Mouse (Mus musculus) left cerebral cortex, adult 2 months (tissue): ENCODE data around the gene Olfm1. TPM values are rescaled to one million over a fixed set of nuclear protein-coding genes. Genes with fewer than 3 reads are reported as not detected.

Source experiments
- DNase-seq, 2 experiments: peaks; one replicate each; pipeline ENCODE4 v3.0.0; 2021 to 2022; ENCODE audit warnings: low spot score in 2 of 2, mixed read lengths in 1 of 2; ENCODE audit errors: extremely low spot score in 1 of 2
- H3K27ac ChIP-seq: fragments of 200-600 bp; 2 replicates; pipeline ENCODE4 v1.8.1; 2022
- H3K4me3 ChIP-seq: fragments of 200-600 bp; 2 replicates; pipeline ENCODE4 v1.8.1; 2022
- CTCF ChIP-seq: fragments of 200-600 bp; IDR thresholded peaks from 2 replicates; pipeline ENCODE4 v1.8.1; 2022; ENCODE audit warnings: antibody characterized with exemption, mild to moderate bottlenecking, moderate library complexity
- intact Hi-C: fragments of 180-260 bp; cut with DNase I; formaldehyde crosslinking; loops from one replicate; pipeline ENCODE4 v1.15.1; 2025
- total RNA-seq, 2 experiments: library from RNA; stranded (reverse); gene quantifications; 2 replicates each; pipeline ENCODE4 v1.2.3; 2021

Gene Olfm1
- total RNA-seq, 2 experiments from 2014 or later = 1,521 to 1,595 TPM

- H3K27ac ChIP-seq = peak overlapping the region; percentile 40; the same call in 1 of the 2 replicates
- DNase-seq = no peak
- H3K4me3 ChIP-seq = no peak overlapping the region
- intact Hi-C loops = no loop called here
- no peak for TF ChIP-seq CTCF
Observed at GRCm38 (mm10) chr2:28173225-28174141, 19.3 kb upstream of the Olfm1 start.

GRCm38 (mm10) chr2:28174441-28174840 is 18.4 kb upstream of the Olfm1 start:
- H3K4me3 ChIP-seq = no peak overlapping the region
- no peak for DNase-seq
- intact Hi-C loops = no loop called here
- peak overlapping the region; percentile 40; the same call in 1 of the 2 replicates for H3K27ac ChIP-seq
- TF ChIP-seq CTCF = no peak

- no peak overlapping the region for H3K27ac ChIP-seq
- no peak for TF ChIP-seq CTCF
- no peak overlapping the region for H3K4me3 ChIP-seq
- no peak for DNase-seq
- intact Hi-C loops = no loop called here
Observed at GRCm38 (mm10) chr2:28178600-28178999, 14.2 kb upstream of the Olfm1 start.

GRCm38 (mm10) chr2:28180053-28180452 is 12.7 kb upstream of the Olfm1 start:
- DNase-seq = no peak
- H3K4me3 ChIP-seq = no peak overlapping the region
- no peak overlapping the region for H3K27ac ChIP-seq
- TF ChIP-seq CTCF = no peak
- intact Hi-C loops = no loop called here

- DNase-seq = peak in 1 of 2 experiments; percentile 14
- Histone ChIP-seq H3K27ac (no peak overlapping the region), H3K4me3 (no peak overlapping the region)
- intact Hi-C loops = no loop called here
- no peak for TF ChIP-seq CTCF
Observed at GRCm38 (mm10) chr2:28188398-28188944, 4.3 kb upstream of the Olfm1 start.

GRCm38 (mm10) chr2:28193690-28194087 is 897 bp downstream of the Olfm1 start:
- peak in 1 of 2 experiments; percentile 49 for DNase-seq
- Histone ChIP-seq H3K4me3 (peak overlapping the region; percentile 83), H3K27ac (peak overlapping the region; percentile 97)
- intact Hi-C loops = loop anchor here (1.0 to 10.0 kb wide), 5 partner anchors 71 to 649 kb away; no protein-coding TSS in a partner anchor
- no peak for TF ChIP-seq CTCF

GRCm38 (mm10) chr2:28194962-28195617 is 2.3 kb downstream of the Olfm1 start:
- Histone ChIP-seq H3K4me3 (peak overlapping the region; percentile 83), H3K27ac (peak overlapping the region; percentile 97)
- peak in 1 of 2 experiments; percentile 14 for DNase-seq
- TF ChIP-seq CTCF = no peak
- intact Hi-C loops = loop anchor here (5.0 to 10.0 kb wide), 3 partner anchors 73 to 650 kb away; no protein-coding TSS in a partner anchor

- no peak for TF ChIP-seq CTCF
- no peak for DNase-seq
- Histone ChIP-seq H3K4me3 (peak overlapping the region; percentile 83), H3K27ac (peak overlapping the region; percentile 97)
- intact Hi-C loops = loop anchor here (10.0 kb wide), 1 partner anchor 651 kb away; no protein-coding TSS in a partner anchor
Observed at GRCm38 (mm10) chr2:28195726-28196125, 2.9 kb downstream of the Olfm1 start.

GRCm38 (mm10) chr2:28201441-28201841 is 8.6 kb downstream of the Olfm1 start:
- no peak for TF ChIP-seq CTCF
- DNase-seq = no peak
- intact Hi-C loops = loop anchor here (5.0 kb wide), 3 partner anchors 219 to 429 kb away; no protein-coding TSS in a partner anchor
- Histone ChIP-seq H3K4me3 (no peak overlapping the region), H3K27ac (peak overlapping the region; percentile 78)

GRCm38 (mm10) chr2:28204167-28204566 is 11.4 kb downstream of the Olfm1 start:
- peak; percentile 99 for TF ChIP-seq CTCF
- Histone ChIP-seq H3K4me3 (0 out of 2 replicates have a peak overlapping the region, but pooled peaks have one; percentile 18), H3K27ac (peak overlapping the region; percentile 50)
- intact Hi-C loops = loop anchor here (1.0 to 5.0 kb wide), 5 partner anchors 101 to 432 kb away; no protein-coding TSS in a partner anchor
- peak; percentile 91 to 97 for DNase-seq

GRCm38 (mm10) chr2:28204677-28205466 is 12.1 kb downstream of the Olfm1 start:
- no peak for DNase-seq
- Histone ChIP-seq H3K27ac (peak overlapping the region; percentile 77), H3K4me3 (peak overlapping the region; percentile 30)
- no peak for TF ChIP-seq CTCF
- intact Hi-C loops = loop anchor here (1.0 to 5.0 kb wide), 8 partner anchors 72 to 433 kb away; no protein-coding TSS in a partner anchor
